Comparison of ENCODE assay signal across 8 mouse cellular contexts in genomic region chr7:29505337-29506318, GRCm38 (mm10). TPM values are rescaled to one million over a fixed set of nuclear protein-coding genes. Genes with fewer than 3 reads are reported as not detected.
DNase-seq lines count a peak whose midpoint lies in the region; ATAC-seq and TF ChIP-seq lines count a peak whose summit lies in the region.

No protein-coding gene starts in this region.

- H3K4me1 ChIP-seq in bone marrow macrophage, adult 2 months (ENCODE audit: control insufficient read depth, insufficient read depth, low read length): peaks cover 41% of the 10 kb centered on the region
- peaks cover 7% of the 10 kb centered on the region for H3K4me1 ChIP-seq in hindbrain, embryonic 11.5 days (replicated peaks; ENCODE audit: control insufficient read depth, insufficient read depth, low read length)
- peaks cover 37% of the 10 kb centered on the region for H3K4me1 ChIP-seq in limb, embryonic 14.5 days (ENCODE audit: control insufficient read depth, insufficient read depth, low read length)
- H3K4me1 ChIP-seq in midbrain, embryonic 16.5 days (ENCODE audit: control insufficient read depth, insufficient read depth, low read length): peaks cover 17% of the 10 kb centered on the region

- no peak for TF ChIP-seq POLR2A in bone marrow macrophage, adult 2 months (IDR thresholded peaks at IDR 0.05; ENCODE audit: borderline replicate concordance, low read depth, low read length)
- no peak for TF ChIP-seq POLR2A in limb, embryonic 14.5 days (IDR thresholded peaks at IDR 0.05; ENCODE audit: borderline replicate concordance, extremely low read depth, insufficient read depth, insufficient read length)

- H3K27ac ChIP-seq in bone marrow macrophage, adult 2 months (ENCODE audit: insufficient read depth, low read depth, low read length): peak overlapping the region; percentile 3; the same call in 1 of the 2 replicates
- H3K27ac ChIP-seq in hindbrain, embryonic 11.5 days (ENCODE audit: low read depth, low read length): no peak overlapping the region
- no peak overlapping the region; the same call in none of the 2 replicates for H3K27ac ChIP-seq in limb, embryonic 14.5 days (replicated peaks; ENCODE audit: low read depth, low read length)
- 0 out of 2 replicates have a peak overlapping the region, but pooled peaks have one; percentile 6 for H3K27ac ChIP-seq in midbrain, embryonic 16.5 days (ENCODE audit: low read length)

- DNase-seq in 3134 (ENCODE audit: extremely low read depth, insufficient read length, low spot score): peak; percentile 75
- DNase-seq in hindbrain, embryonic 11.5 days (ENCODE audit: low spot score): no peak
- DNase-seq in limb, embryonic 14.5 days (ENCODE audit: low spot score): peak; percentile 17
- no peak for DNase-seq in heart, adult 18-20 months
- no peak for DNase-seq in spleen, postnatal 10 days (ENCODE audit: low spot score in 2 of 2)
- DNase-seq in spleen, postnatal 4 days (ENCODE audit: low spot score in 2 of 2): no peak

- WGBS in hindbrain, embryonic 11.5 days: 27% methylated on average over 18 of the region's 18 CpGs
- WGBS in limb, embryonic 14.5 days: 24% methylated on average over 18 of the region's 18 CpGs
- WGBS in midbrain, embryonic 16.5 days: 26% methylated on average over 18 of the region's 18 CpGs

- H3K4me2 ChIP-seq in hindbrain, embryonic 11.5 days (replicated peaks; ENCODE audit: low read depth, low read length): no peak overlapping the region; the same call in 1 of the 2 replicates
- no peak overlapping the region for H3K4me2 ChIP-seq in limb, embryonic 14.5 days (replicated peaks; ENCODE audit: low read depth, low read length, severe bottlenecking)
- H3K4me2 ChIP-seq in midbrain, embryonic 16.5 days (ENCODE audit: low read length): no peak overlapping the region

- H3K27me3 ChIP-seq in hindbrain, embryonic 11.5 days (ENCODE audit: control insufficient read depth, insufficient read depth, low read length): no peaks in the 10 kb centered on the region
- H3K27me3 ChIP-seq in limb, embryonic 14.5 days (ENCODE audit: control insufficient read depth, insufficient read depth, low read length): no peaks in the 10 kb centered on the region
- no peaks in the 10 kb centered on the region for H3K27me3 ChIP-seq in midbrain, embryonic 16.5 days (ENCODE audit: control insufficient read depth, insufficient read depth, low read depth, low read length)

- peak overlapping the region; percentile 15; the same call in 1 of the 2 replicates for H3K9ac ChIP-seq in hindbrain, embryonic 11.5 days (ENCODE audit: low read depth, low read length)
- 0 out of 2 replicates have a peak overlapping the region, but pooled peaks have one; percentile 5 for H3K9ac ChIP-seq in limb, embryonic 14.5 days (ENCODE audit: low read depth, low read length, severe bottlenecking)
- H3K9ac ChIP-seq in midbrain, embryonic 16.5 days (ENCODE audit: low read depth, low read length): no peak overlapping the region

- ATAC-seq in hindbrain, embryonic 11.5 days (ENCODE audit: low FRiP score): no peak
- ATAC-seq in limb, embryonic 14.5 days (ENCODE audit: low FRiP score, low read depth): peak; percentile 62
- peak; percentile 29; the same call in 1 of the 2 replicates for ATAC-seq in midbrain, embryonic 16.5 days

- no peaks in the 10 kb centered on the region for H3K36me3 ChIP-seq in hindbrain, embryonic 11.5 days (ENCODE audit: control insufficient read depth, insufficient read depth, low read length)
- H3K36me3 ChIP-seq in limb, embryonic 14.5 days (ENCODE audit: control insufficient read depth, insufficient read depth, low read length): no peaks in the 10 kb centered on the region
- no peaks in the 10 kb centered on the region for H3K36me3 ChIP-seq in midbrain, embryonic 16.5 days (ENCODE audit: control insufficient read depth, insufficient read depth, low read length)

- H3K9me3 ChIP-seq in hindbrain, embryonic 11.5 days (ENCODE audit: control insufficient read depth, low read length): no peaks in the 10 kb centered on the region
- H3K9me3 ChIP-seq in limb, embryonic 14.5 days (ENCODE audit: control insufficient read depth, low read length): no peaks in the 10 kb centered on the region
- H3K9me3 ChIP-seq in midbrain, embryonic 16.5 days (replicated peaks; ENCODE audit: control insufficient read depth, low read length, poor library complexity, severe bottlenecking): no peaks in the 10 kb centered on the region

- H3K4me3 ChIP-seq in bone marrow macrophage, adult 2 months (ENCODE audit: insufficient read depth, low read length): no peak overlapping the region
- H3K4me3 ChIP-seq in hindbrain, embryonic 11.5 days (ENCODE audit: low read depth, low read length): no peak overlapping the region
- H3K4me3 ChIP-seq in limb, embryonic 14.5 days (replicated peaks; ENCODE audit: low read length): no peak overlapping the region
- H3K4me3 ChIP-seq in midbrain, embryonic 16.5 days (ENCODE audit: low read depth, low read length): no peak overlapping the region

- no peak for TF ChIP-seq CTCF in bone marrow macrophage, adult 2 months (IDR thresholded peaks at IDR 0.05; ENCODE audit: low read depth, low read length)

RNA-seq across cellular contexts. Expression of gene Sipa1l3, which starts 12.8 kb away (rescaled TPM):
- 14.7 and 23.4 TPM in 2 replicates for polyA plus RNA-seq in bone marrow macrophage, adult 2 months (2012; ENCODE audit: insufficient read depth, insufficient read length, missing spikeins)
- 6.1 and 11.2 TPM in 2 replicates for polyA plus RNA-seq in hindbrain, embryonic 11.5 days (2014; fragmentation: Nextera tagmentation; extraction: Ambion mirVana)
- 39.0 and 46.1 TPM in 2 replicates for polyA plus RNA-seq in limb, embryonic 14.5 days (2012; rRNA removed)
- 16.2 TPM in 2 replicates for polyA plus RNA-seq in limb, embryonic 14.5 days (2014; fragmentation: Nextera tagmentation; extraction: Ambion mirVana)
- polyA plus RNA-seq in midbrain, embryonic 16.5 days (2015; fragmentation: Nextera tagmentation; extraction: Ambion mirVana): 17.3 and 17.8 TPM in 2 replicates
- 10 to 100 TPM in 1 of 2 experiments, 1 to 10 TPM in 1; 9.6 to 11.1 TPM for total RNA-seq in heart, adult 18-20 months (2021)

Comparison
In these comparisons a context has a peak if more than half of its experiments do, and no peak if none do; other contexts are left out.
1. DNase-seq: peak in 3134 (single experiment) and limb, embryonic 14.5 days (single experiment); none in hindbrain, embryonic 11.5 days (single experiment), heart, adult 18-20 months (0 of 2), spleen, postnatal 10 days (0 of 2) and spleen, postnatal 4 days (0 of 2).
2. H3K27ac ChIP-seq: peak in bone marrow macrophage, adult 2 months (single experiment) and midbrain, embryonic 16.5 days (single experiment); none in hindbrain, embryonic 11.5 days (single experiment) and limb, embryonic 14.5 days (single experiment).